Mouse (Mus musculus): ENCODE measurements at regions not wholly inside any gene's neighbourhood (a gene's known extent, or its start where the extent isn't known, plus 50 kb on each side); places are given as distances from the start of the nearest gene placed in this dataset.
"Not testable (repeated sequence)": the region's sequence is repeated elsewhere in the genome, so short reads cannot be mapped to it uniquely, and the experiment has no call there.

- not testable (repeated sequence) for TF ChIP-seq GATA1 (IDR thresholded peaks at IDR 0.05; ENCODE audit: borderline replicate concordance, low read length); FLI1 (IDR thresholded peaks at IDR 0.05; ENCODE audit: low read length)
Measured at GRCm38 (mm10) chr6:6481596-6481995, 96.9 kb downstream of the Sem1 start.

Measured in megakaryocyte, embryonic 14.5 days (primary cell).